In genomic region chr11:71337428-71337827, GRCm38 (mm10) we compare ENCODE assay signal across 12 mouse cellular contexts.
DNase-seq lines count a peak whose midpoint lies in the region; ATAC-seq lines count a peak whose summit lies in the region.
"Had no signal": no experiment of that assay in that cellular context is flagged by ENCODE, and none has a peak within 500 bp of the region (broad histone marks: within the 10 kb centered on the region; RNA-seq: fewer than 3 reads in every experiment).

No protein-coding gene starts in this region.

- ATAC-seq in hindbrain, embryonic 14.5 days (ENCODE audit: low FRiP score): no peak
- ATAC-seq in hindbrain, embryonic 16.5 days: no peak
- ATAC-seq in midbrain, embryonic 14.5 days (ENCODE audit: low FRiP score, low TSS enrichment): no peak
- ATAC-seq in midbrain, embryonic 15.5 days (replicated peaks): no peak

- no peaks in the 10 kb centered on the region for H3K9me3 ChIP-seq in hindbrain, embryonic 14.5 days (ENCODE audit: control insufficient read depth, low read length)
- no peaks in the 10 kb centered on the region for H3K9me3 ChIP-seq in hindbrain, embryonic 16.5 days (ENCODE audit: control insufficient read depth, low read length)
- no peaks in the 10 kb centered on the region for H3K9me3 ChIP-seq in midbrain, embryonic 14.5 days (ENCODE audit: control insufficient read depth, low read length)
- H3K9me3 ChIP-seq in midbrain, embryonic 15.5 days: no peaks in the 10 kb centered on the region
- H3K9me3 ChIP-seq: heart, embryonic 13.5 days; megakaryocyte, embryonic 14.5 days had no signal

- no peaks in the 10 kb centered on the region for H3K27me3 ChIP-seq in hindbrain, embryonic 14.5 days (ENCODE audit: control insufficient read depth, insufficient read depth, low read length)
- no peaks in the 10 kb centered on the region for H3K27me3 ChIP-seq in hindbrain, embryonic 16.5 days (replicated peaks; ENCODE audit: control insufficient read depth, insufficient read depth, low read length)
- no peaks in the 10 kb centered on the region for H3K27me3 ChIP-seq in midbrain, embryonic 14.5 days (ENCODE audit: control insufficient read depth, insufficient read depth, low read length)
- H3K27me3 ChIP-seq in midbrain, embryonic 15.5 days (replicated peaks): no peaks in the 10 kb centered on the region
- H3K27me3 ChIP-seq: heart, embryonic 13.5 days; megakaryocyte, embryonic 14.5 days had no signal

- peak; percentile 85 for DNase-seq in hindbrain, embryonic 14.5 days (ENCODE audit: low spot score)
- peak; percentile 86 for DNase-seq in midbrain, embryonic 14.5 days
- peak; percentile 40 for DNase-seq in brain, adult 2 months (ENCODE audit: low read depth, low spot score)
- peak; percentile 55 for DNase-seq in retina, postnatal 7 days (ENCODE audit: low read depth, low spot score)
- DNase-seq in gastrocnemius, postnatal 10 days: no peak
- DNase-seq in gastrocnemius, postnatal 4 days (ENCODE audit: low spot score in 2 of 2): no peak
- DNase-seq: adrenal gland, postnatal 14 days; cerebellum, adult 9-11 months had no signal

- no peaks in the 10 kb centered on the region for H3K36me3 ChIP-seq in hindbrain, embryonic 14.5 days (replicated peaks; ENCODE audit: control insufficient read depth, insufficient read depth)
- H3K36me3 ChIP-seq in hindbrain, embryonic 16.5 days (ENCODE audit: control insufficient read depth, insufficient read depth, low read length): no peaks in the 10 kb centered on the region
- H3K36me3 ChIP-seq in midbrain, embryonic 14.5 days (ENCODE audit: control insufficient read depth, insufficient read depth, low read length): no peaks in the 10 kb centered on the region
- H3K36me3 ChIP-seq in midbrain, embryonic 15.5 days (replicated peaks): no peaks in the 10 kb centered on the region
- H3K36me3 ChIP-seq: heart, embryonic 13.5 days had no signal

- H3K4me3 ChIP-seq in hindbrain, embryonic 14.5 days (replicated peaks; ENCODE audit: low read length): no peak overlapping the region
- no peak overlapping the region for H3K4me3 ChIP-seq in hindbrain, embryonic 16.5 days (ENCODE audit: low read length)
- H3K4me3 ChIP-seq in midbrain, embryonic 14.5 days (replicated peaks; ENCODE audit: low read depth, low read length): no peak overlapping the region
- no peak overlapping the region for H3K4me3 ChIP-seq in midbrain, embryonic 15.5 days
- H3K4me3 ChIP-seq: heart, embryonic 13.5 days; megakaryocyte, embryonic 14.5 days had no signal

- H3K27ac ChIP-seq in hindbrain, embryonic 14.5 days: no peak overlapping the region
- H3K27ac ChIP-seq in hindbrain, embryonic 16.5 days (ENCODE audit: low read depth, low read length): no peak overlapping the region
- H3K27ac ChIP-seq in midbrain, embryonic 14.5 days (replicated peaks; ENCODE audit: low read depth, low read length): no peak overlapping the region
- H3K27ac ChIP-seq in midbrain, embryonic 15.5 days: no peak overlapping the region
- H3K27ac ChIP-seq: heart, embryonic 13.5 days had no signal

- no peak overlapping the region for H3K9ac ChIP-seq in hindbrain, embryonic 14.5 days
- H3K9ac ChIP-seq in hindbrain, embryonic 16.5 days (ENCODE audit: low read depth, low read length): no peak overlapping the region
- H3K9ac ChIP-seq in midbrain, embryonic 14.5 days (replicated peaks; ENCODE audit: low read length): no peak overlapping the region
- H3K9ac ChIP-seq in midbrain, embryonic 15.5 days: no peak overlapping the region
- H3K9ac ChIP-seq: heart, embryonic 13.5 days had no signal

- H3K4me2 ChIP-seq in hindbrain, embryonic 14.5 days (replicated peaks): no peak overlapping the region
- no peak overlapping the region for H3K4me2 ChIP-seq in hindbrain, embryonic 16.5 days (ENCODE audit: low read length)
- H3K4me2 ChIP-seq in midbrain, embryonic 14.5 days (ENCODE audit: low read length): no peak overlapping the region
- no peak overlapping the region for H3K4me2 ChIP-seq in midbrain, embryonic 15.5 days
- H3K4me2 ChIP-seq: heart, embryonic 13.5 days had no signal

- H3K4me1 ChIP-seq in hindbrain, embryonic 14.5 days (replicated peaks; ENCODE audit: control insufficient read depth, insufficient read depth, low read length): no peaks in the 10 kb centered on the region
- no peaks in the 10 kb centered on the region for H3K4me1 ChIP-seq in hindbrain, embryonic 16.5 days (ENCODE audit: control insufficient read depth, insufficient read depth, low read depth, low read length)
- H3K4me1 ChIP-seq in midbrain, embryonic 14.5 days (ENCODE audit: control insufficient read depth, insufficient read depth, low read length): no peaks in the 10 kb centered on the region
- no peaks in the 10 kb centered on the region for H3K4me1 ChIP-seq in midbrain, embryonic 15.5 days
- H3K4me1 ChIP-seq: heart, embryonic 13.5 days; megakaryocyte, embryonic 14.5 days had no signal

- 14% methylated on average over 1 of the region's 1 CpGs for WGBS in hindbrain, embryonic 14.5 days
- WGBS in hindbrain, embryonic 16.5 days: 0% methylated on average over 1 of the region's 1 CpGs
- WGBS in midbrain, embryonic 14.5 days: 5% methylated on average over 1 of the region's 1 CpGs
- WGBS in midbrain, embryonic 15.5 days: 4% methylated on average over 1 of the region's 1 CpGs

Comparison
In these comparisons a context has a peak if more than half of its experiments do, and no peak if none do; other contexts are left out.
1. DNase-seq: peak in hindbrain, embryonic 14.5 days (single experiment), midbrain, embryonic 14.5 days (single experiment), brain, adult 2 months (single experiment) and retina, postnatal 7 days (single experiment); none in gastrocnemius, postnatal 10 days (single experiment) and gastrocnemius, postnatal 4 days (0 of 2).